Mouse (Mus musculus): ENCODE results near the gene Ddr1.
"Not testable (repeated sequence)": the region's sequence is repeated elsewhere in the genome, so short reads cannot be mapped to it uniquely, and the experiment has no call there.

Gene Ddr1

GRCm38 (mm10) chr17:35704621-35705464 lies at the start of gene Ddr1:
Gene Ddr1, minus strand, starts transcription at chr17:35704621.
- DNase-seq (ENCODE audit: low spot score) = no peak

GRCm38 (mm10) chr17:35753668-35754067 lies 49.2 kb upstream of the Ddr1 start:
- DNase-seq (ENCODE audit: low spot score) = no peak

DNA sequence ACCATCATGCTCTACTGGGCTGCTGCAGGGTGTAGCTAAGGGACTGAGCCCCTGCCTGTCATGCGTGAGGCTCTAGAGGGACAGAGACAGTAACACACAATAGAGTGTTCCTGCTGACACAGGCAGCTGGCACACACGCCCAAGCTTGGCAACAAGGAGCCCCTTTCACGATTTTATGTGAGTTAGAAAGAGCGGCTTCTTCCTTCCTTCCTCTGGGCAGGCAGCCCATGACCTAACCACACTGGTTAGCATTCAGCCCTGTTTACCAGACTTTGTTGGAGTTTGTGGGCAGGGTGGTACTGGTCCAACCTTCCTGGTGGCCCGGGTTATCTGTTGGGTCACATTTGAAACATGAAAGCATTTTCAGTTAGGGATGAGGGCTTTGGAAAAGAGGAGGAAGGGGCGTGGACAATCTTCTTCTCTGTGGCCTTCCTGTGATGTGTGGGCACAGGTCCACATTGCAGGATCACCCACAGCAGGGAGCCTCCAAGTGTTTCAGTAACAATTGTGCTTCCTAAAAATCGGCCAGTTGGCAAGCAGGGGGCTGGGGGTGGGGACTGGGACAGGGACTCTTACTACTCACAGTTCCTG lies 47.9 kb upstream of the Ddr1 start:
- DNase-seq (ENCODE audit: low spot score) = no peak

DNA sequence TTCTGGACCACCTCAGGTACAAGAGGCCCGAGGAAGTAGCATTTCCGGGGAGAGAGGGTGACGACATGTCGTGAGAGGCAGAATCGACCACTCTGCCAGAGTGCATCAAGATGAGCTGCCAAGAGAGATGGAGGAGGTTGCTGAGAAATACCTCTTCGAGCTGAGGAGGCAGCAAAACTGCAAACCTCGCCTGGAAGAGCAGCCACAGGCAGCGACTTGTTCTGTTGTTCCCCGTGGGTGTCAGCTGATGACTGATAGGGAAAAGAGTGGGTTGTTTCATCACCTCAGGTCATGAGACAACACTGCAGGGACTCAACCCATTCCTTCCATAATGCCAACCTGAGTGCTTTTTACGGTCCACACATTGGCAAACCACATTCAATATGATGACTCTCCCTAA lies 45.3 kb upstream of the Ddr1 start:
- no peak for DNase-seq (ENCODE audit: low spot score)

- DNase-seq (ENCODE audit: low spot score) = no peak
Observed at GRCm38 (mm10) chr17:35744361-35744760, 39.9 kb upstream of the Ddr1 start.

DNA sequence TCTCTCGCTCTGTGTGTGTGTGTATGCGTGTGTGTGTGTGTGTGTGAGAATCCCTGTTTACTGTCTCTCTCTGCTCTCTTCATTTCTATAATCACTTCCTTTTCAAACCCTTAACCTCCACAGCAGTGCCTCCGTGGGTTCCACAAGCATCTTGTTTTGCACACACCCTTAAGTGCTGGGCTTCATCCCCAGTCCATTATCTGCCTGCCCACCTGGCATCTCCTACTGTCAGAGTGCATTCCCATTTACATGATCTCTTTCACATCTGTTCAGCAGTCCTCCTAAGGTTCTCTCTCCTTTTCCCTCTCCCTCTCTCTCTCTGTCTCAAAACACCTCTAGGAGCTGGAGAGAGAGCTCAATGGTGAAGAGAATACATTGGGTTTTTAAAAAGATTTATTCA lies 38.5 kb upstream of the Ddr1 start:
- DNase-seq (ENCODE audit: low spot score) = no peak

DNA sequence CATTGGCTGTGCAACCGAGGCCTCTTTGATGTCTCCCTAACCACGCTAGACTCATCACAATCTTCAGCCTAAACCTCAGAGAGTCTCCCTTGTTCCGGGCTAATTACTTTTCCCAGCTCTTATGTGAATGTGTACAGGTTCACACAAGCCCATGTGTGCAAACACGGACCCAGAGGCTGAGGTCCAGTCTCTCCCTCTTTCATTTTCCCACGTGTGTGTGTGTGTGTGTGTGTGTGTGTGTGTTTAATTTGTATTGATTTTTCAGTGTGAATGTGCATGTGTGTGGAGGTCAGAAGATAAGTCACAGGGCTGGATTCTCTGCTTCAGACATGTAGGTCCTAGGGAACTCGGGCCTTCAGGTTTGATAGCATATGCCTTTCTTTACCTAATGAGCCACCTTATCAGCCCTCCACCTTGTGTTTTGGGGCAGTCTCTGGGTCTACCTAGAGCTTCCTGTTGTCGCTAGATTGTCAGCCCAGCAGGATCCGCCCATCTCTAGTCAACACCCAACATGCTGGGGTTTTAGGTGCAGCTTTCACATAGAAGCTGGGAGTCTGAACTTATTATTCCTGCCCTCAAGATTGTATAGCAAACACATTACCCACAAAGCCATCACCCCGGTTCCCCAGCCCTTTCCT lies 37.3 kb upstream of the Ddr1 start:
- DNase-seq (ENCODE audit: low spot score) = no peak

DNA sequence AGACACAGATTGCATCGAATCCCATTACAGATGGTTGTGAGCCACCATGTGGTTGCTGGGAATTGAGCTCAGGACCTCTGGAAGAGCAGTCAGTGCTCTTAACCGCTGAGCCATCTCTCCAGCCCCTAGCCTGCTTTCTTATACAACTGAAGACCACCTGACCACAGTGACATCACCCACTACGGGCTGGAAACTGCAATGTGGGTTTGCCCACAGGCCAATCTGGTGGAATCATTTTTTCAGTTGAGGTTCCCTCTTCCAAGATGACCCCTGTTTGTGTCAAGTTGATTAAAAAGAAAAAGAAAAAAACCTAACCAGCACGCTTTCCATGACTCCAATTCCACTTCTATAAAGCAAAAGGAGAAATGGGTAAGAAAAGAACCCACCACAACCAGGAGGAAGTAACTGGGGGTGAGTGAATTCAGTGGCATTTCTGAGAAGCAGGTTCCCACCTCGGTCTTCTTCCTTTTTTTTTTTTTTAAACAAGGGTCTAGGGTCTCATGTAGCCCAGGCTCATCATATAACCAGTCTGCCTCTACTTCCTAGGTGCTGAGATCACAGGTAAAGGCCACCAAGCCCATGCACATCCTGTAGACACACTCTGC lies 36.0 kb upstream of the Ddr1 start:
- no peak for DNase-seq (ENCODE audit: low spot score)

- peak; percentile 84 for DNase-seq (ENCODE audit: low spot score)
Observed at GRCm38 (mm10) chr17:35739675-35740074, 35.3 kb upstream of the Ddr1 start.

DNA sequence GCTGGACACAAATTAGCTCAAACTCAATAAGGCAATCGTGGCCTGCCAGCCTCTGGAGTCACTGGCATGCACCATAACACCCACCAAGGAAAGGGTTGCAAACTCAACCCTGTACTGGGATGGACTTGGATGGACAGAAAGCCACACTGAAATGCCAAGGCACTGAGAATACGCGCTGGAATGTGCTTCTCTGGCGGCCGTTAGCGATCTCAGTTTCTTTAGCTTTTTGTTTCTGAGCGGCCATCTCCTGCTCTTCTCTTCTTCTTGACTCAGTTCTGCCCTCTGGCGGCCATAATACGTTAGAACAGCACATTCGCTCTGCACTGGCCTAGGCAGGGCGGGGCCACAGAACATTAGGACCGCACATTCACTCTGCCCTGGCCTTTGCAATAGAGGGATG lies 33.3 kb upstream of the Ddr1 start:
- peak; percentile 61 for DNase-seq (ENCODE audit: low spot score)

- DNase-seq (ENCODE audit: low spot score) = peak; percentile 44
Observed at GRCm38 (mm10) chr17:35736280-35736960, 32.0 kb upstream of the Ddr1 start.

DNA sequence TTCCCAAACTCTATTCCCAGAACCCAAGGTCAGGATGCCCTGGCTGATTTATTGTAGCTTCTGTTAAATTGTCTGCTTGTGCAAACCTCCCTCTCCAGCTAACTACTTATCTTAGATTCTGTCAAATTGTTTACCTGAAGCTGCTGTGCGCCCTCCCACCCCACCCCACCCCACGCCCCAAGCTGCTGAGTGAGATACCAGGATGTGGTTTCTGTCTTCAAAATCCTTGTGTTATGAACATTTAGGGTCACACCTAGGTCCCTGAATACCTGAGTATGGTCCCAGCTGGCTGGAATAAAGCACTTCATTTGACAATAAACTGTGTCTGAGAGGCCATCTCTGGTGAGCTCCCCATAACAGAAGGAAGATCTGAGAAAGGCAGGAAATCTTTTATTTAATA lies 30.1 kb upstream of the Ddr1 start:
- no peak for DNase-seq (ENCODE audit: low spot score)

- DNase-seq (ENCODE audit: low spot score) = no peak
Observed at GRCm38 (mm10) chr17:35733398-35733797, 29.0 kb upstream of the Ddr1 start.

DNA sequence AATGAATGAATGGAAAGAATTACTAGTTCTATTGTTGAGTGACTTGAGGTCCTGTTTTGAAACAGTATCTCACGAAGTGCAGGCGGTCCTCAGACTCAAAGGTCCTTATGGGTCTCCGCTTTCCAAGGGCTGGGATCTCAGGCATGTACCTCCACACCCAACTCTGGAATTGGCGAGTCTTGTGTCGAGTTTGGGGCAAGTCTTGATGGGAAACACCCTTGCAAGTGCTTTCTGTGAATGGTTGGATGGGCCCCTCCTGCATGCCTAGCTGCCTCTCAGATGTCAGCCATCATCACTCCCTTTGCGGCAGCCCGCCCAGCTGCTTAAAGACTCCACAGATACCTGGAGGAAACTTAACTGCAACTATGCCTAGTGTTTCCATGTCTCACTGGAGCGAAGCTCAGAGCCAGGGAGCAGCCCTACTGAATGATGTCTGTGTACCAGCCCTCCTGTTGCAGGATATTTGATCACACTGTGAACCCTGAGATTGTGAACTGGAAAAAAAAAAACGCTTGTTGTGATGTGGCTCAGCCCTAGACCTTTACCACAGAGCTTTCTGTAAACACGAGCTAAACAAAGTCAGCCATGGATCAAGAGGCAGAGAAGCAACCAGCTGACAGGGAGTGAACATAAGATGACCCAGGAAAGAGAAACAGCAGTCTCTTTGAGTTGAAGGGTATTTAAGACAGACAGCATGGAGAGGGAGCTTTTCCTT lies 27.2 kb upstream of the Ddr1 start:
- no peak for DNase-seq (ENCODE audit: low spot score)

GRCm38 (mm10) chr17:35730112-35730511 lies 25.7 kb upstream of the Ddr1 start:
- not testable (repeated sequence) for DNase-seq (ENCODE audit: low spot score)

DNA sequence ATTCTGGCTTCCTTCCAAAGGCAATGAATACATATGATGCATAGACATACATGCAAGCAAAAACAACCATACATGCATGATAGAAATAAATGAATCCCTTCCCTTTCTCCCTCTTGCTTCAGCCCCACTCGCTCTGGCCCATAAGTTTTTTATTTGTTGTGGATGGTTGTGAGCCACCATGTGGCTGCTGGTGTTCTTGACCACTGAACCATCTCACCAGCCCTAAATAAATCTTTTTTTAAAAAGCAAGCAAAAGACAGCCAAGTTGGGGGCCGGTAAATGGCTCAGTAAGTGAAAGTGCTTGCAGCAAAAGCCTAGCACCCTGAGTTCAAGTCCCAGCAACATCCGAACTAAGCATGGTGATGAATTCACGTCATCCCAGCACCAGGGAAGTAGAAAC lies 24.4 kb upstream of the Ddr1 start:
- no peak for DNase-seq (ENCODE audit: low spot score)

DNA sequence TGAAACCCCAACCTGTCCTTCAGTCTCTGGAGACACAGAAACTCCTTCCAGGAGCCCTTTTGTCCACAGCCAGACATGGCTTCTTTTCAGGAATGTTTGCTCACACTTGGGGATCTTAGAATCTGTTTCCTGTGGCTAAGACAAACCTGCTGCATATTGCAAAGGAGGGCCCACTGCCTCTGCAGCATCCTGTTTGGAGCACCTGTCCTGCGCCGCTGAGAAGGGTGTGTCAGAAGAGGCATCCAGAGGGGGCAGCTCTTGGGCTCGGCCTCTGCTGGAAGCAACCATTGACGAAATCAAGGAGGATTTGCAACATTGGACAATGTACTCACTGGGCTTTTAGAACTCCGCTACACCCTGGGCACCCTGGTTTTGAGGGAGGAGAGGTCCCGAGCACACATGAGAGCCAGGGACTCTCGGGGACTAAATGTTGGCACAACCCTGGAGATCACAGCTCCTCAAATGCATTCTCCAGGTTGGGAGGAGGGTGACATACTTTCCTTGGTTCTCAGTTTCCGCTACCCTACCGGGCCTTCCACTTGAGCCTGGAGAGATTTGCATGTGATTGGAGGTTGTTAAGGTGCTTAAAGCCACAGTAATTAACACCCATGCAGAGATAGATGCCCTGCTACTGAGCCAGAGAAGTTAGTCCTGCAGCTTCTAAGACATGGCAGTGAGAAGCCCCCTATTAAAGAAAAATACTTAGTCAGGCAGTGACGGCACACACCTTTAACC lies 23.2 kb upstream of the Ddr1 start:
- no peak for DNase-seq (ENCODE audit: low spot score)

DNA sequence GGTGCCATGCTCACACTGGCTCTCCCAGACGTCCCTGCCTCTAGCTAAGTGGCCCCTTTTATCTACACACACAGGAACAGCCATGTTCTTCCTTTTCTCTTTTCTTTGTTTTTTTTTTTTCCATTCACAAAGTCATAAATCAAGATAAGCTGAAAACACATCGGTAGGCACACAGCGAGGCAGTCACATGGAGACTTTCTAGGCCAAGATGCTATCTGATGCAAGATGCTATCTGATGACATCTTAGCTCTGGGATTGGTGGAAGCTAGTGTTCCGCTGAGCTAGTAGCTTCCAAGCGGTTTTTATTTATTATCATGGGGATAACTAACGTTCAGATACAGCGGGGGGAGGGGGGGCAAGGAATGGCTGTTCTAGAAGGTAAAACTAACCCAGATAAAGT lies 22.6 kb upstream of the Ddr1 start:
- no peak for DNase-seq (ENCODE audit: low spot score)

DNA sequence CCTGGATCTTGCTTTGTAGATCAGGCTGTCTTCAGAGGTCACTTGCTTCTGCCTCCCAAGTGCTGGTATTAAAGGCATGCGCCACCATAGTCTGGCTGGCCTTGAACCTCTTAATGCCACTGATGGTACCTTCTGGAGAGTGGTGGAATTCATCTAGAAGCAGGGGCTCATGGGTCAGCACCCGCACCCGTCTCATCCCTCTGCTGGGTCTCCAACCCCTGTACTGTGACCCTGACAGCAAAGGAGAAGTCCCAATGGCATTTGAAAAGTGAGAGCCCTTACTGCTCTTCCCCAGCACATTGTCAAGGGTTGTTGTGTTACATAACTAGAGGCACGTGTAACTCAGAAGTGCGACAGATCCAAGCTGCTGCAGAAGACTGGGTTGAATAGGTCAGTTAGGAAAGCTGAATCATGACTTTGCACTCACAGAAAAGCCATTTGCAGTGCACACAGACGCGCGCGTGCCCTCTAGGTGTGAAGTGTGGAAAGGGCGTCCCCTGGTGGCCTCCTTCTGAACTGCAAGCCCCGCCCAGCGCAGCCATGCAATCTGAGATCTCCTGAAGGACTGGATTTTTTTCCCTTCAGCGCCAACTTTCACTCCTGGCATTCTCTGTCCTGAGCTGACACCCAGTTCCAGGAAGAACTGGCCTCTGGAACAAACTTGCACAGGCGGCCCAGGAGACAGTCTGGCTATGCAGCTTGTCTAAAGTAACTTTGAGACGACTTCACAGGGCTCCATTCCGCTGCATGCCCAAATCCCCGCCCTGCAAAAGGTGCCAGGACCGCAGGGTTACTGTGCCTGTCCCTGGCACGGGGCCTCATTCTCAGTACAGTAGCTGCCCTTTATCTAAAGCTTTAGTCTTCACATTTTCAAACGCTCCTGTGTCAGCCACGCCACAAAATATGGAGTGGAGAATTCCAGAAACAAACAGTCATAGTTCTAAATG lies 21.1 kb upstream of the Ddr1 start:
- DNase-seq (ENCODE audit: low spot score) = peak; percentile 96

GRCm38 (mm10) chr17:35721676-35722075 lies 17.3 kb upstream of the Ddr1 start:
- no peak for DNase-seq (ENCODE audit: low spot score)

Data from ovary, postnatal 10 days (tissue).